Mouse (Mus musculus) thymus, adult 2 months (tissue): ENCODE measurements around the gene Lrp3. TPM values are rescaled to one million over a fixed set of nuclear protein-coding genes. Genes with fewer than 3 reads are reported as not detected.

Experiments
- DNase-seq: peaks from one replicate; pipeline ENCODE4 v3.0.0; 2021
- H3K27ac ChIP-seq: fragments of 200-500 bp; 2 replicates; pipeline ENCODE4 v1.5.1; 2012; ENCODE audit warnings: low read length, control low read depth; ENCODE audit not compliant: control insufficient read depth, insufficient read depth
- H3K27me3 ChIP-seq: fragments of 200-500 bp; 2 replicates; pipeline ENCODE4 v1.6.1; 2012; ENCODE audit warnings: mild to moderate bottlenecking, low read length, moderate library complexity, mixed read lengths; ENCODE audit not compliant: control insufficient read depth, insufficient read depth
- H3K36me3 ChIP-seq: fragments of 200-500 bp; 2 replicates; pipeline ENCODE4 v1.6.1; 2012; ENCODE audit warnings: mild to moderate bottlenecking, low read length, moderate library complexity; ENCODE audit not compliant: control insufficient read depth, insufficient read depth
- H3K4me1 ChIP-seq: fragments of 200-500 bp; replicated peaks from 2 replicates; pipeline ENCODE4 v1.6.1; 2012; ENCODE audit warnings: low read length; ENCODE audit not compliant: control insufficient read depth, insufficient read depth
- H3K4me3 ChIP-seq: fragments of 200-500 bp; 2 replicates; pipeline ENCODE4 v1.5.1; 2012; ENCODE audit warnings: mild to moderate bottlenecking, low read length, control low read depth, moderate library complexity; ENCODE audit not compliant: control insufficient read depth, insufficient read depth
- CTCF ChIP-seq: fragments of 200-500 bp; IDR thresholded peaks from 2 replicates; pipeline ENCODE4 v1.5.1; 2012; ENCODE audit warnings: mild to moderate bottlenecking, control low read depth, low read length, moderate library complexity, borderline replicate concordance; ENCODE audit not compliant: control insufficient read depth, poor library complexity, insufficient read depth; ENCODE audit errors: extremely low read depth
- POLR2A ChIP-seq: fragments of 200-500 bp; IDR thresholded peaks from 2 replicates; pipeline ENCODE4 v1.6.1; 2012; ENCODE audit warnings: mild to moderate bottlenecking, low read length, control low read depth, moderate library complexity; ENCODE audit not compliant: control insufficient read depth, poor library complexity, insufficient read depth; ENCODE audit errors: extremely low read depth
- WGBS: fragments of 180-500 bp; shearing (Covaris S2); methylation state at CpG from one replicate; pipeline ENCODE4 v1.1.7; 2018; 5-methylcytosine and 5-hydroxymethylcytosine counted together
- polyA plus RNA-seq: library from polyadenylated mRNA; depleted of rRNA; stranded (reverse); fragments of >200 nt; gene quantifications from 2 replicates; pipeline ENCODE4 v1.2.3, GENCODE M21; 2012

Gene Lrp3
- polyA plus RNA-seq, 1 experiment, result 2.4 TPM

GRCm38 (mm10) chr7:35235308-35235707, 20.0 kb upstream of the Lrp3 start:
- peak overlapping the region; percentile 19 for H3K4me3 ChIP-seq
- H3K4me1 ChIP-seq, result 0 out of 2 replicates have a peak, but pooled peaks cover 2% of the 10 kb centered on the region
- DNase-seq, result peak; percentile 37
- no peaks in the 10 kb centered on the region for H3K27me3 ChIP-seq
- TF ChIP-seq CTCF (no peak), POLR2A (no peak)
- whole genome bisulfite sequencing, result 32% methylated on average over 9 of the region's 9 CpGs
- no peaks in the 10 kb centered on the region for H3K36me3 ChIP-seq
- H3K27ac ChIP-seq, result no peak overlapping the region

GRCm38 (mm10) chr7:35234361-35235245, 19.3 kb upstream of the Lrp3 start:
- peak overlapping the region; percentile 67 for H3K4me3 ChIP-seq
- TF ChIP-seq POLR2A (peak; percentile 44; the same call in 1 of the 2 replicates), CTCF (no peak)
- 2% methylated on average over 45 of the region's 45 CpGs for WGBS
- H3K27me3 ChIP-seq, result no peaks in the 10 kb centered on the region
- peak; percentile 92 for DNase-seq
- peak overlapping the region; percentile 79 for H3K27ac ChIP-seq
- 0 out of 2 replicates have a peak, but pooled peaks cover 2% of the 10 kb centered on the region for H3K4me1 ChIP-seq
- no peaks in the 10 kb centered on the region for H3K36me3 ChIP-seq

- no peak for TF ChIP-seq CTCF
- no peak for TF ChIP-seq POLR2A
- H3K27me3 ChIP-seq, result no peaks in the 10 kb centered on the region
- H3K27ac ChIP-seq, result peak overlapping the region; percentile 79
- DNase-seq, result no peak
- 0 out of 2 replicates have a peak, but pooled peaks cover 2% of the 10 kb centered on the region for H3K4me1 ChIP-seq
- no peaks in the 10 kb centered on the region for H3K36me3 ChIP-seq
- peak overlapping the region; percentile 59 for H3K4me3 ChIP-seq
- WGBS, result 92% methylated on average over 12 of the region's 12 CpGs
Observed at GRCm38 (mm10) chr7:35233861-35234260, 18.6 kb upstream of the Lrp3 start.

- no peaks in the 10 kb centered on the region for H3K36me3 ChIP-seq
- no peak overlapping the region for H3K27ac ChIP-seq
- H3K27me3 ChIP-seq, result no peaks in the 10 kb centered on the region
- H3K4me1 ChIP-seq, result 0 out of 2 replicates have a peak, but pooled peaks cover 2% of the 10 kb centered on the region
- TF ChIP-seq POLR2A (no peak), CTCF (no peak)
- 96% methylated on average over 13 of the region's 13 CpGs for WGBS
- no peak overlapping the region for H3K4me3 ChIP-seq
- no peak for DNase-seq
Observed at GRCm38 (mm10) chr7:35232796-35233455, 17.6 kb upstream of the Lrp3 start.

- Histone ChIP-seq H3K36me3 (no peaks in the 10 kb centered on the region), H3K4me3 (no peak overlapping the region), H3K4me1 (0 out of 2 replicates have a peak, but pooled peaks cover 2% of the 10 kb centered on the region), H3K27ac (no peak overlapping the region), H3K27me3 (no peaks in the 10 kb centered on the region)
- WGBS, result 83% methylated on average over 3 of the region's 3 CpGs
- DNase-seq, result no peak
- TF ChIP-seq POLR2A, result no peak
Observed at GRCm38 (mm10) chr7:35230333-35230732, 15.0 kb upstream of the Lrp3 start.

- TF ChIP-seq CTCF, result no peak
- TF ChIP-seq POLR2A, result no peak
- H3K4me3 ChIP-seq, result no peak overlapping the region
- no peaks in the 10 kb centered on the region; the same call in 1 of the 2 replicates for H3K27me3 ChIP-seq
- H3K36me3 ChIP-seq, result no peaks in the 10 kb centered on the region
- WGBS, result 77% methylated on average over 9 of the region's 9 CpGs
- H3K4me1 ChIP-seq, result no peaks in the 10 kb centered on the region
- no peak overlapping the region for H3K27ac ChIP-seq
- DNase-seq, result no peak
Observed at GRCm38 (mm10) chr7:35220694-35221365, 5.5 kb upstream of the Lrp3 start.
